Mouse (Mus musculus): ENCODE data around the gene Csnka2ip. TPM values are rescaled to one million over a fixed set of nuclear protein-coding genes. Genes with fewer than 3 reads are reported as not detected.

Csnka2ip gene
- not detected in 2 replicates for polyA plus RNA-seq (2015; fragmentation: Nextera tagmentation; extraction: Ambion mirVana)

GRCm38 (mm10) chr16:64602308-64602707 is at the start of gene Csnka2ip:
Gene Csnka2ip (minus strand): TSS chr16:64602408.
- no peak within 1 kb of the TSS for H3K27ac ChIP-seq (ENCODE audit: low read depth, low read length)
- no peak within 1 kb of the TSS for H3K4me2 ChIP-seq (ENCODE audit: low read length)
- no peaks in the 10 kb centered on the region for H3K9me3 ChIP-seq (ENCODE audit: control insufficient read depth, low read length)
- H3K9ac ChIP-seq (ENCODE audit: low read depth, low read length), result no peak within 1 kb of the TSS
- H3K4me1 ChIP-seq (ENCODE audit: control insufficient read depth, insufficient read depth, low read depth, low read length), result no peaks in the 10 kb centered on the region
- ATAC-seq, result no peak
- no peaks in the 10 kb centered on the region for H3K27me3 ChIP-seq (replicated peaks; ENCODE audit: control insufficient read depth, insufficient read depth, low read length)
- no peaks in the 10 kb centered on the region for H3K36me3 ChIP-seq (ENCODE audit: control insufficient read depth, insufficient read depth, low read length)
- no peak within 1 kb of the TSS for H3K4me3 ChIP-seq (ENCODE audit: low read length)
- 94% methylated on average over 1 of the region's 1 CpGs for WGBS

GRCm38 (mm10) chr16:64649594-64650290 is 47.5 kb upstream of the Csnka2ip start:
- Histone ChIP-seq H3K36me3 (ENCODE audit: control insufficient read depth, insufficient read depth, low read length) (no peaks in the 10 kb centered on the region), H3K4me3 (ENCODE audit: low read length) (no peak overlapping the region), H3K27me3 (replicated peaks; ENCODE audit: control insufficient read depth, insufficient read depth, low read length) (no peaks in the 10 kb centered on the region), H3K4me2 (ENCODE audit: low read length) (no peak overlapping the region), H3K9me3 (ENCODE audit: control insufficient read depth, low read length) (no peaks in the 10 kb centered on the region), H3K4me1 (ENCODE audit: control insufficient read depth, insufficient read depth, low read depth, low read length) (peaks cover 5% of the 10 kb centered on the region; the same call in 1 of the 2 replicates), H3K9ac (ENCODE audit: low read depth, low read length) (no peak overlapping the region), H3K27ac (ENCODE audit: low read depth, low read length) (no peak overlapping the region)
- no peak for ATAC-seq
- WGBS, result 24% methylated on average over 13 of the region's 13 CpGs

GRCm38 (mm10) chr16:64647771-64648170 is 45.6 kb upstream of the Csnka2ip start:
- Histone ChIP-seq H3K4me2 (ENCODE audit: low read length) (no peak overlapping the region), H3K27ac (ENCODE audit: low read depth, low read length) (no peak overlapping the region), H3K36me3 (ENCODE audit: control insufficient read depth, insufficient read depth, low read length) (no peaks in the 10 kb centered on the region), H3K9me3 (ENCODE audit: control insufficient read depth, low read length) (no peaks in the 10 kb centered on the region), H3K4me3 (ENCODE audit: low read length) (no peak overlapping the region), H3K9ac (ENCODE audit: low read depth, low read length) (no peak overlapping the region), H3K4me1 (ENCODE audit: control insufficient read depth, insufficient read depth, low read depth, low read length) (peaks cover 5% of the 10 kb centered on the region; the same call in 1 of the 2 replicates), H3K27me3 (replicated peaks; ENCODE audit: control insufficient read depth, insufficient read depth, low read length) (no peaks in the 10 kb centered on the region)
- ATAC-seq, result no peak
- 94% methylated on average over 2 of the region's 2 CpGs for WGBS

GRCm38 (mm10) chr16:64635110-64635509 is 32.9 kb upstream of the Csnka2ip start:
- no peaks in the 10 kb centered on the region for H3K4me1 ChIP-seq (ENCODE audit: control insufficient read depth, insufficient read depth, low read depth, low read length)
- H3K27me3 ChIP-seq (replicated peaks; ENCODE audit: control insufficient read depth, insufficient read depth, low read length), result no peaks in the 10 kb centered on the region
- no peak overlapping the region for H3K4me2 ChIP-seq (ENCODE audit: low read length)
- no peaks in the 10 kb centered on the region for H3K36me3 ChIP-seq (ENCODE audit: control insufficient read depth, insufficient read depth, low read length)
- peaks cover 2% of the 10 kb centered on the region for H3K9me3 ChIP-seq (ENCODE audit: control insufficient read depth, low read length)
- H3K27ac ChIP-seq (ENCODE audit: low read depth, low read length), result no peak overlapping the region
- no peak overlapping the region for H3K4me3 ChIP-seq (ENCODE audit: low read length)
- 83% methylated on average over 1 of the region's 1 CpGs for WGBS
- no peak overlapping the region for H3K9ac ChIP-seq (ENCODE audit: low read depth, low read length)
- no peak for ATAC-seq

GRCm38 (mm10) chr16:64620116-64620515 is 17.9 kb upstream of the Csnka2ip start:
- no peak overlapping the region for H3K27ac ChIP-seq (ENCODE audit: low read depth, low read length)
- no peaks in the 10 kb centered on the region for H3K36me3 ChIP-seq (ENCODE audit: control insufficient read depth, insufficient read depth, low read length)
- no peaks in the 10 kb centered on the region for H3K27me3 ChIP-seq (replicated peaks; ENCODE audit: control insufficient read depth, insufficient read depth, low read length)
- ATAC-seq, result no peak
- H3K9me3 ChIP-seq (ENCODE audit: control insufficient read depth, low read length), result no peaks in the 10 kb centered on the region
- H3K4me1 ChIP-seq (ENCODE audit: control insufficient read depth, insufficient read depth, low read depth, low read length), result no peaks in the 10 kb centered on the region
- H3K4me2 ChIP-seq (ENCODE audit: low read length), result no peak overlapping the region
- WGBS, result 79% methylated on average over 6 of the region's 6 CpGs
- no peak overlapping the region for H3K4me3 ChIP-seq (ENCODE audit: low read length)
- H3K9ac ChIP-seq (ENCODE audit: low read depth, low read length), result no peak overlapping the region

- Histone ChIP-seq H3K9ac (ENCODE audit: low read depth, low read length) (no peak overlapping the region), H3K4me1 (ENCODE audit: control insufficient read depth, insufficient read depth, low read depth, low read length) (no peaks in the 10 kb centered on the region), H3K27me3 (replicated peaks; ENCODE audit: control insufficient read depth, insufficient read depth, low read length) (no peaks in the 10 kb centered on the region), H3K4me2 (ENCODE audit: low read length) (no peak overlapping the region), H3K36me3 (ENCODE audit: control insufficient read depth, insufficient read depth, low read length) (no peaks in the 10 kb centered on the region), H3K27ac (ENCODE audit: low read depth, low read length) (no peak overlapping the region), H3K9me3 (ENCODE audit: control insufficient read depth, low read length) (no peaks in the 10 kb centered on the region), H3K4me3 (ENCODE audit: low read length) (no peak overlapping the region)
- ATAC-seq, result no peak
- WGBS, result 81% methylated on average over 3 of the region's 3 CpGs
Observed at GRCm38 (mm10) chr16:64614648-64615047, 12.4 kb upstream of the Csnka2ip start.

- Histone ChIP-seq H3K9ac (ENCODE audit: low read depth, low read length) (no peak overlapping the region), H3K9me3 (ENCODE audit: control insufficient read depth, low read length) (no peaks in the 10 kb centered on the region), H3K4me3 (ENCODE audit: low read length) (no peak overlapping the region), H3K4me1 (ENCODE audit: control insufficient read depth, insufficient read depth, low read depth, low read length) (no peaks in the 10 kb centered on the region), H3K27ac (ENCODE audit: low read depth, low read length) (no peak overlapping the region), H3K27me3 (replicated peaks; ENCODE audit: control insufficient read depth, insufficient read depth, low read length) (no peaks in the 10 kb centered on the region), H3K4me2 (ENCODE audit: low read length) (no peak overlapping the region), H3K36me3 (ENCODE audit: control insufficient read depth, insufficient read depth, low read length) (no peaks in the 10 kb centered on the region)
- WGBS, result 78% methylated on average over 1 of the region's 1 CpGs
- no peak for ATAC-seq
Observed at GRCm38 (mm10) chr16:64607793-64608192, 5.6 kb upstream of the Csnka2ip start.

GRCm38 (mm10) chr16:64586825-64587224 is 15.4 kb downstream of the Csnka2ip start:
- no peaks in the 10 kb centered on the region for H3K36me3 ChIP-seq (ENCODE audit: control insufficient read depth, insufficient read depth, low read length)
- no peak for ATAC-seq
- no peaks in the 10 kb centered on the region for H3K27me3 ChIP-seq (replicated peaks; ENCODE audit: control insufficient read depth, insufficient read depth, low read length)
- no peak overlapping the region for H3K9ac ChIP-seq (ENCODE audit: low read depth, low read length)
- H3K4me3 ChIP-seq (ENCODE audit: low read length), result no peak overlapping the region
- no peak overlapping the region for H3K4me2 ChIP-seq (ENCODE audit: low read length)
- no peaks in the 10 kb centered on the region for H3K9me3 ChIP-seq (ENCODE audit: control insufficient read depth, low read length)
- 74% methylated on average over 2 of the region's 2 CpGs for WGBS
- H3K4me1 ChIP-seq (ENCODE audit: control insufficient read depth, insufficient read depth, low read depth, low read length), result no peaks in the 10 kb centered on the region
- H3K27ac ChIP-seq (ENCODE audit: low read depth, low read length), result no peak overlapping the region

- 86% methylated on average over 4 of the region's 4 CpGs for WGBS
Observed at GRCm38 (mm10) chr16:64586262-64586619, 16.0 kb downstream of the Csnka2ip start.

More at GRCm38 (mm10) chr16:64586262-64586619, 16.0 kb downstream of the Csnka2ip start:
- H3K9ac ChIP-seq (ENCODE audit: low read depth, low read length), result no peak overlapping the region
- H3K36me3 ChIP-seq (ENCODE audit: control insufficient read depth, insufficient read depth, low read length), result no peaks in the 10 kb centered on the region
- no peaks in the 10 kb centered on the region for H3K27me3 ChIP-seq (replicated peaks; ENCODE audit: control insufficient read depth, insufficient read depth, low read length)
- H3K4me2 ChIP-seq (ENCODE audit: low read length), result no peak overlapping the region
- H3K27ac ChIP-seq (ENCODE audit: low read depth, low read length), result no peak overlapping the region
- ATAC-seq, result no peak
- no peaks in the 10 kb centered on the region for H3K4me1 ChIP-seq (ENCODE audit: control insufficient read depth, insufficient read depth, low read depth, low read length)
- H3K9me3 ChIP-seq (ENCODE audit: control insufficient read depth, low read length), result no peaks in the 10 kb centered on the region
- no peak overlapping the region for H3K4me3 ChIP-seq (ENCODE audit: low read length)
